Mouse (Mus musculus): ENCODE measurements around the gene Rcan2.

GRCm38 (mm10) chr17:44026786-44027185 is 225.6 kb downstream of the Rcan2 start:
- TF ChIP-seq TAL1 (IDR thresholded peaks at IDR 0.05; ENCODE audit: low read length) (no peak), GATA1 (IDR thresholded peaks at IDR 0.05; ENCODE audit: low read length) (no peak)
